8 mouse cellular contexts compared by ENCODE assay signal in genomic region chr7:136894106-136894986, GRCm38 (mm10). TPM values are rescaled to one million over a fixed set of nuclear protein-coding genes. Genes with fewer than 3 reads are reported as not detected.
DNase-seq lines count a peak whose midpoint lies in the region; ATAC-seq lines count a peak whose summit lies in the region.

Gene Mgmt (plus strand): TSS chr7:136894614.

- no peaks in the 10 kb centered on the region for H3K9me3 ChIP-seq in hindbrain, embryonic 13.5 days

- H3K4me3 ChIP-seq in hindbrain, embryonic 13.5 days, result peak within 1 kb of the TSS; percentile 31

- peak; percentile 97 for ATAC-seq in hindbrain, embryonic 13.5 days (ENCODE audit: low FRiP score)

- no peaks in the 10 kb centered on the region for H3K27me3 ChIP-seq in hindbrain, embryonic 13.5 days

- H3K36me3 ChIP-seq in hindbrain, embryonic 13.5 days, result no peaks in the 10 kb centered on the region

- H3K4me2 ChIP-seq in hindbrain, embryonic 13.5 days, result peak within 1 kb of the TSS; percentile 55

- DNase-seq in WW6 (ENCODE audit: low read depth, low spot score), result peak; percentile 88
- peak; percentile 46 to 64 for DNase-seq in cerebellum, postnatal 36 days
- DNase-seq in frontal cortex, postnatal 25 days (ENCODE audit: low spot score in 2 of 2), result peak; percentile 52 to 64
- peak; percentile 66 to 85 for DNase-seq in layer of hippocampus, postnatal 14 days (ENCODE audit: low spot score in 2 of 2)
- DNase-seq in lung, postnatal 10 days, result peak; percentile 96
- peak; percentile 85 for DNase-seq in ovary, postnatal 14 days (ENCODE audit: low spot score)
- peak; percentile 95 for DNase-seq in thymus, postnatal 10 days (ENCODE audit: low spot score in 2 of 2)

- peak within 1 kb of the TSS; percentile 63 for H3K9ac ChIP-seq in hindbrain, embryonic 13.5 days

- WGBS in hindbrain, embryonic 13.5 days, result 12% methylated on average over 33 of the region's 33 CpGs

- peaks cover 13% of the 10 kb centered on the region for H3K4me1 ChIP-seq in hindbrain, embryonic 13.5 days (replicated peaks)

- no peak within 1 kb of the TSS for H3K27ac ChIP-seq in hindbrain, embryonic 13.5 days

RNA-seq across cellular contexts. Expression of gene Mgmt, which starts in this region (rescaled TPM):
- 1.8 and 2.1 TPM in 2 replicates for polyA plus RNA-seq in hindbrain, embryonic 13.5 days (2015; fragmentation: Nextera tagmentation; extraction: Ambion mirVana)
- under 1 TPM; 0.60 to 0.90 TPM for total RNA-seq in layer of hippocampus, postnatal 14 days (2021)

Comparison
In these comparisons a context has a peak if more than half of its experiments do, and no peak if none do; other contexts are left out.
1. Peak in DNase-seq in layer of hippocampus, postnatal 14 days; RNA of the gene not detected or under 1 TPM.